Mouse (Mus musculus) right cerebral cortex, postnatal 36 days (tissue): Measurements from ENCODE around the gene Hoxb8.

Source experiments
- DNase-seq, 2 experiments: peaks; one replicate each; pipeline ENCODE4 v3.0.0; 2022; ENCODE audit warnings: low spot score in 2 of 2, mixed read lengths in 1 of 2

Hoxb8 gene

DNA sequence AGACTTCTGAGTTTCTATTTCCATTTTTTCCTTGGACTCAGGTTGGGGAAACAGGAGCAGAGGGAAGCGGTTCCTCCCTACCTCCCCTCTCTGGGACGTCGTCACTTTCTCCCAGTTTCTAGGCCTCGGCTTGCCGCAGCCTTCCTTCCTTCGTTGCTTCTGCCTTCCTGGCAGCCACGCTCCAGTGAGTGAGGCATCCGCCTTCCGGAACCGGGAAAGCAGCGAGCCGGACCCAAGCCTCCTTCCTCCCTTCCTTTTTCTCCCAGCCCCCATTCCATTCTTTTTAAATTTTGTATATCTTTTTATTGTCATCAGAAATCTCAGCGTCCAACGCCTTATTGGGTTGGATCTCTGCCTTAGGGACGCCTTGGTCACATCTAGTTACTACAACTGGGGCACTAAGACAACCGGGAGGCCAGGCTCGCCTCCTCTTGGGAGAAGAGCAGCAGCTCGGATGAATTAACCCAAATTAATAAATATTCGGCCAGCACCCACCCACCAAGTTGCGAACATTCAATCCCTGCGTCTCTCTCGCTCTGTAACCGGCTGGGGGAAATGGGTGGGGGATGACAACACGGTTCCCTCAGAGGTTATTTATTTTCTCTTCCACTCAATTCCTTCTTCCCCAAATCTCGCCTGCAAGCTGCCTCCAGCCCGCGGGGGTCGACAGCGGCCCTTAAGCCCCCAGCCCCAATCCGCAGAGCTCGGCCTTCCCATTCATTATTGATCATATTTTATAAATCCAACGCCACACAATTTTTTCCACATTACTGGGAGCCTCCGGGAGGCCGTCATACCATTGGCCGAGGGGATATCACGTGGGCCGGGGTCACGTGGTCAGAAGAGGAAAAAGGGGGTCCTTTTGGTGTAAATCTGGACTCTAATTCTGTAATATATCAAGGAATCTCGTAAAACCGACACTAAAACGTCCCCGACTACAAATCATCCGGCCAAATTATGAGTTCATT, 4.3 kb downstream of the Hoxb8 start, which contains the start of gene Hoxb7:
Gene Hoxb7, plus strand, starts transcription at position 853 of the 968 bp plus-strand sequence.
- no peak for DNase-seq

DNA sequence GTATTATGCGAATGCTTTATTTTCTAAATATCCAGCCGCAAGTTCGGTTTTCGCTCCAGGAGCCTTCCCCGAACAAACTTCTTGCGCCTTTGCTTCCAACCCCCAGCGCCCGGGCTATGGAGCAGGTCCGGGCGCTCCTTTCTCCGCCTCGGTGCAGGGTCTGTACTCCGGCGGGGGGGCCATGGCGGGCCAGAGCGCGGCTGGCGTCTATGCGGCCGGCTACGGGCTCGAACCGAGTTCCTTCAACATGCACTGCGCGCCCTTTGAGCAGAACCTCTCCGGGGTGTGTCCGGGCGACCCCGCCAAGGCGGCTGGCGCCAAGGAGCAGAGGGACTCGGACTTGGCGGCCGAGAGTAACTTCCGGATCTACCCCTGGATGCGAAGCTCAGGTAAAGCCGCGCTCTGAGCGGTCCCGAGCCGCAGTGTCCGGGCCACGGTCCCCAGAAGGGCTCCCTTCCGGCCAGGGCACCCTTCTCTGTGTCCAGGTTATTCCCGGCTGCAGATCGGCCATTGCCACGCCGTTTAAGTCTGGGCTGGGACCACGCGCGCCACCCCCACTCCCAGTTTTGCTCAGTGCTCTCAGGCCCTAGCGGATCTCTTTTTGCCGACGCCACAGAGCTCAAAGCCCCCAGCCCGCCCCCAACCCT, 5.2 kb downstream of the Hoxb8 start:
- DNase-seq: no peak

GRCm38 (mm10) chr11:96287411-96287810, 5.7 kb downstream of the Hoxb8 start:
- no peak for DNase-seq

GRCm38 (mm10) chr11:96288455-96289221, 6.9 kb downstream of the Hoxb8 start:
- DNase-seq: no peak

DNA sequence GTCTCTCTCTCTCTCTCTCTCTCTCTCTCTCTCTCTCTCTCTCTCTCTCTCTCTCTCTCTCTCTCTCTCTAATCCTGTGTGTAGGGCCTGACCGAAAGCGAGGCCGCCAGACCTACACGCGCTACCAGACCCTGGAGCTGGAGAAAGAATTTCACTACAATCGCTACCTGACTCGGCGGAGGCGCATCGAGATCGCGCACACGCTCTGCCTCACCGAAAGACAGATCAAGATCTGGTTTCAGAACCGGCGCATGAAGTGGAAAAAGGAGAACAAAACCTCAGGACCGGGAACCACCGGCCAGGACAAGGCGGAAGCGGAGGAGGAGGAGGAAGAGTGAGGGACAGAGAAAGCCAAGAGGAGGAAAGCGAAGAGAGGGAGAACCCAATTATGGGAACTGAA, 7.6 kb downstream of the Hoxb8 start:
- no peak for DNase-seq

DNA sequence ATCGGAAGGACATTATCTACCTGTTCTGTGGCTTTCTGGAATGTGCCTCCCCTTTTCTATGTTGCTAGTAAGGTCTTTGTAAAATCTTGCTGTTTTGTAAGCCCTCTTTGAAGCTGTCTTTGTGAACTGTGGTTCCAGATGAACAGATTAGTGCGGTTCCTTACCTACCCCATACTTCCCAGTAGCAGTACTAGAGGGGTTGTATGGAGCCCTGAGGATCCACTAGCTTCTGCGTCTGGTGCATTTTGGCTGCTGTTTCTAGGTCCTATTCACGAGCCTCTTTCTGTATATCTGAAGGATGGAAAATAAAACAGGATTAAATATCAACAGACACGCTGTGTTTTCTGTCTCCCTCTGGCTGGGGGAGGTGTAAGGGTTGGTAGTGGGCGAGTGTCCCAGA, 8.1 kb downstream of the Hoxb8 start:
- DNase-seq: no peak

GRCm38 (mm10) chr11:96290705-96291355, 9.1 kb downstream of the Hoxb8 start:
- DNase-seq: no peak

DNA sequence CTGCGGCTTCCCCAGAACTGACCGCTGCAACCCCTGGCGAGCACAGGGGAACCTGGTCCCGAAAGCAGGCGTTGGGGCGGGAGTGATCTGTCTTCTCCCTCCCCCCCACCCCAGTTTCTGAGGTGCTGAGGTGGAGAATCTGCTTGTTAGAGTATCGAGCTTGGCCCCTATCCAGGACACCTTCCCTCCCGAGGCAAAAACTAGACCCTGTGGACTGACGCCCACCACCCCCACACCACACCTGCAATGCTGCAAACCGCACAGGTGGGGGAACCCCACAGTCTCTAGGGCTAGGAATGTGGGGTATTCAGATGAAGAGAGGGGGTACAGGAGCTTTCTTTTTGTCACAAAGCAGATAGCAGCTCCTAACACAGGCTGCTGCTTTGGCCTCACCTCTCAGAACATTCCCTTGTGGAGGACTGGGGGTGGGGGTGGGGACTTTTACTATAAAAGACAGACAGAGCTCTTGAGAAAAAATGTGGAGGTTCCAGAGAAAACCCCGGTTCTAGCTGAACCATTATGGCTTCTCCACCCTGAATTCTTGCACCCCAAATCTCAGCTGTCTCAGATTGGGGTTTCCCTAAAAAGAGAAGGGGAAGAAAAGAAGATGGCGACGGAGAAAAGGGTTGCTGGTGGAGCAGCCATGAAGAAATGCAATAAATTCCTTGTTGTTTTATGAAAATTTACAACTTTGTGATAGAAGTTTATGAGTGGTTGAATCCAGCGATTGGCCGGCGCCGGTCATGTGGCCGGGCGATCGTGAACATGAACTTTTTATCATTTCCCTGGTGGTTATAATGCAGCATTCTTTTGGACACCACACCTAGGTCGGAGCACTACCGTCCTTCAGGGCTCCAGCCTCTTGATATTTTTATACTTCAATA, 10.2 kb downstream of the Hoxb8 start, which contains the start of gene Hoxb6:
Gene Hoxb6, plus strand, starts transcription at position 796 of the 884 bp plus-strand sequence.
- no peak for DNase-seq

DNA sequence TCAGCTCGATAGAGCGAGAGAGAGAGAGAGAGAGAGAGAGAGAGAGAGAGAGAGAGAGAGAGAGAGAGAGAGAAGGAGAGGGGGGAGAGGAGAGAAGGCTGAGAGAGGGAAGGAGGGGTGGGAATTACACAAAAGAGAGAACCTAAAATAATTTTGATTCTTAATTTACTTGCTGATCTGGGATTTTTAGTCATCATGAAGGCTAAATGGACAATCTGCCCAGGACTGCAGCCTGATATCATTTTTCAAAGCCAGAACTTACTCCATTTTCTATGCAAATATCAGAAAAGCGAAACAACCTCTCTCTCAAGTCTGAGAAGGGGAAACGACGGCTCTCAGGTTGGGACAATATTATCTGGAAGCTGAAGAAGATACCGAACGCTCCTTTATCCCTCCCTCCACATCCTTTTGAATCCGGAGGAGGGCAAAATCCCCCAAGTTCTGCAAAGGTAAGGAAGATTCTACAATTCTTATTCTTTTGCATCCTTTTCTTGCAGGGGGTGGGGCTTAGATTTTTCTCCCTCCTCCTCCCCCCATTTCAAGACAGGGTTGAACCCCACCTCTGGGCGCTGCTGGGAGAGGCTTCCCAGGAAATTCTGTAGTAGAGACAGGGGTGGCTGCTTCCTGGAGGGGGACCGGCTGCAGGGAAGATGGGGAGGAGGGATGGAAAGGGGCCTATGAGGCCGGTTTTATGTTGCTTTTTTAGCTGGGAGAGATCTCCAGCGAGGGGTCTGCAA, 11.0 kb downstream of the Hoxb8 start:
- no peak for DNase-seq

- DNase-seq: no peak
Measured at GRCm38 (mm10) chr11:96293302-96293921, 11.7 kb downstream of the Hoxb8 start.

DNA sequence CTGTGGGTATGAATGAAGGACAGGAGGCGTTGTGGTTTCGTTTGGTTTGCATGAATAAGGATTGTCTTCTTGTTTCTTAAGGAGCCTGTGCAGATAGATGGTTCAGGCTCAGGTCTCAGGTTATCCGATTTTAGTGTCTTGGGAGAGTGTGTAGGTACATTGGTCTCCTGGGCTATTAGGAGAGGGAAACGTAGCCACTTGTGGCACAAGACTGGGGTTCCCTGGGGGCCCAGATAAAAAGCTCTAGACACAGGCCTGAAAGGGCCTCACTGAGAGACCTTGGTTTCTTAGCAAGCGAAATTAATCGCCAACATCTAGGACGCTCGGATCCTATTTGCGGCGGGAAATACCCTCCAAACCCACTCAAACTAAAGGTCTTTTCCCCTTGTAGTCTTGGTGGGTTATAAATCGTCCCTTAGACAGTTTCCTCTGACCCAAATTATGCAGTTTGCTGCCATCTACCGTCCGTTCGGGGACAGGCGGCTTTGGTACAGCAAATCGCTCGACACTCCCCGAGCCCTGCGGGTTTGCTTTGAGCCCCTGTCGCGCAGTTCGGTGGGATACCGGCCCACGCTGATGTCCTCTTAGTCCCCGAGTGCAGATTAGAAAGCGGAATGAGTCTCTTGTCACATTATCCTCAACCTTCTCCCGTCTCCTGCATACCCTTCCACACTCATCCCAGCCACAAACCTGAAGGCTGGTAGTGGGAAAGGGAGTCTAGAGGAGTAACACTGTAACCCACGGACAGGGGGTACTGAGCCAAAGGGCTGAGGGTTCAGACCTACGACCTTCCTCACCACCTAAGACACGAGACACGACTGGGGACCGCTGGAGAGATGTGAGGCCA, 12.8 kb downstream of the Hoxb8 start:
- DNase-seq: no peak

DNA sequence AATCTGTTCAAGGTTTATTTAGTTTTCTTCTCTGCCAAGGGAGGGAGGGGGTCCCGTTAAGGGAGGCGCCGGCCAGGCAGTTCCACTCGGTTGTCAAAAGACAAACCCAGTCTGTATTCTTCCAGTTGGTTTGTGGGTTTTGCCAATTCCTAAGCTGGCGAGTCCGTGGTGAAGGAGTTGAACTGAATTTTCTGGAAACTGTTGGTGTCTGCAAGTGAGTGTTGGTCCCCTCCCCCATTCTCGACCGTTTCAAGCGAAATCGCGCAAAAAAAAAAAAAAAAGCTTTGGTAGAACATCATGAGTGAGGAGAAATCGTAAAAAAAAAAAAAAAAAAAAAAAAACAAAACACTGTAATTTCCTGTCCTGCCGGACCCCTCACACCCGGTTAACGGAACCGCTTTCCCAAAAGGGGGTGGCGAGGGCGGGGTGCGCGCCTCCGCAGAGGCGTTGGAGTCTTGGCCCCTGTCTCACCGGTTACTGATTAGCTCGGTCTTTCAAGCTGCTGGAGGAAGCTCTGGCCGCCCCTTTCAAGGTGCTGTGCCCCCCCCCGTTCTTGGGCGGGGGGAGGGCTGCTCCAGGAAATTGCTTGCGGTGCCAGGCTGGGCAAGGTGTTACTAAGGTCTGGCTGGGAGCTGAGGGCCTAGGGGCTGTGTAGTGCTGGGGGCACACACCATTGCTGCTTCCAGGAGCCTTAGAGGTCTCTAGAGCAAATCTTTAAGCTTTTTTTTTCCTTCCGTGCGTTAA, 13.6 kb downstream of the Hoxb8 start:
- DNase-seq: no peak

DNA sequence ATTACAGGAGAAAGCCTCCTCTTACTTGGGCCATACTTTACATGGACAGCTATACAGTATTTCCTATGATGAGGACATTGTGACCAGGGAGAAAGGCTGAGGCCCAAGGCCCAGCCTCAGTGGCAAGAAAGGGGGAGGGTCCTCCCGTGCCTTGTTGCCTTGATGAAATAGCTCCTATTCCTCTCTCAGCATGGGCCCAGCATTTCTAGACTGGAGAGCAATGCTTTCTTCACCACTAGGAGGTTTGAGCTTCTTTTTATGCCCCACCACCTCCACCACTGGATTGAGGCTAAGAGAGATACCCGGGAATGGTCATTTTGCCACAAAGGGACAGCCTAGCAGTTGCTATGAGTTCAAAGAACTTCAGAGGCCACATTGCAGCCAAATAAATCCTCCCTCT, 15.3 kb downstream of the Hoxb8 start:
- DNase-seq: no peak

GRCm38 (mm10) chr11:96297428-96297827, 15.7 kb downstream of the Hoxb8 start:
- DNase-seq: no peak

- no peak for DNase-seq
Measured at GRCm38 (mm10) chr11:96297968-96298635, 16.4 kb downstream of the Hoxb8 start.

- no peak for DNase-seq
Measured at GRCm38 (mm10) chr11:96298895-96299667, 17.4 kb downstream of the Hoxb8 start.
